Mouse (Mus musculus) lung, postnatal 0 days (tissue): Measurements from ENCODE around the gene Ccdc9b.

Experiments used
- CTCF ChIP-seq: IDR thresholded peaks from 2 replicates; pipeline ENCODE4 v1.5.1; 2016; ENCODE audit warnings: antibody characterized with exemption, mild to moderate bottlenecking
- EP300 ChIP-seq: IDR thresholded peaks from 2 replicates; pipeline ENCODE4 v1.6.1; 2016; ENCODE audit warnings: antibody characterized with exemption, mild to moderate bottlenecking, control low read depth

DNA sequence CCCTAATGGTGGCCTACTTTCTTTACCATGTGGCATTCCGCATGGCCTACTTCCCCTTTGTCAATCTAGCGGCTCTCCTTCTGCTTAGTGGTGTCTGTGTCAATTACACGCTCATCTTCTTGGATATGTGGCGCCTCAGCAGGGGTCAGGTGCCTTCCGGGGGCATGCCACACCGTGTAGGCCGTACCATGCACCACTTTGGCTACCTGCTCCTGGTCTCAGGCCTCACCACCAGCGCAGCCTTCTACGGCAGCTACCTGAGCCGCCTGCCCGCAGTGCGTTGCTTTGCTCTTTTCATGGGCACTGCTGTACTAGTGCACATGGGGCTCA is 27.7 kb upstream of the Ccdc9b start:
- TF ChIP-seq EP300 (no peak), CTCF (no peak)
